Mouse (Mus musculus): ENCODE results near the gene Jakmip3. TPM values are rescaled to one million over a fixed set of nuclear protein-coding genes. Genes with fewer than 3 reads are reported as not detected.
A peak's percentile ranks its signal among the peaks of the same experiment; 100 is the strongest.

Gene Jakmip3
- polyA plus RNA-seq, 1 experiment, result not detected

- no peaks in the 10 kb centered on the region for H3K4me1 ChIP-seq (ENCODE audit: control insufficient read depth, insufficient read depth, insufficient read length, low read length)
These were observed 161.3 kb downstream of the Jakmip3 start for GRCm38 (mm10) chr7:139101826-139102225.

GRCm38 (mm10) chr7:139103960-139104381 is 163.4 kb downstream of the Jakmip3 start:
- Histone ChIP-seq H3K4me1 (ENCODE audit: control insufficient read depth, insufficient read depth, insufficient read length, low read length) (no peaks in the 10 kb centered on the region), H3K36me3 (ENCODE audit: control insufficient read depth, insufficient read depth, low read length) (no peaks in the 10 kb centered on the region), H3K27ac (ENCODE audit: insufficient read depth, low read depth, low read length) (no peak overlapping the region), H3K4me3 (ENCODE audit: low read depth, low read length) (no peak overlapping the region), H3K27me3 (ENCODE audit: control insufficient read depth, insufficient read depth, low read length) (no peaks in the 10 kb centered on the region)
- TF ChIP-seq POLR2A (IDR thresholded peaks at IDR 0.05; ENCODE audit: low read depth, low read length), result no peak
- no peak for TF ChIP-seq CTCF (IDR thresholded peaks at IDR 0.05; ENCODE audit: extremely low read depth, insufficient read length, insufficient replicate concordance, low read depth, low read length)
- WGBS, result 60% methylated on average over 10 of the region's 10 CpGs

More at GRCm38 (mm10) chr7:139101826-139102225, 161.3 kb downstream of the Jakmip3 start:
- Histone ChIP-seq H3K4me3 (ENCODE audit: low read depth, low read length) (no peak overlapping the region), H3K36me3 (ENCODE audit: control insufficient read depth, insufficient read depth, low read length) (no peaks in the 10 kb centered on the region), H3K27me3 (ENCODE audit: control insufficient read depth, insufficient read depth, low read length) (no peaks in the 10 kb centered on the region), H3K27ac (ENCODE audit: insufficient read depth, low read depth, low read length) (no peak overlapping the region)
- TF ChIP-seq CTCF (IDR thresholded peaks at IDR 0.05; ENCODE audit: extremely low read depth, insufficient read length, insufficient replicate concordance, low read depth, low read length), result no peak
- WGBS, result 82% methylated on average over 3 of the region's 3 CpGs

- H3K4me1 ChIP-seq (ENCODE audit: control insufficient read depth, insufficient read depth, insufficient read length, low read length), result no peaks in the 10 kb centered on the region
- no peak overlapping the region for H3K27ac ChIP-seq (ENCODE audit: insufficient read depth, low read depth, low read length)
- H3K36me3 ChIP-seq (ENCODE audit: control insufficient read depth, insufficient read depth, low read length), result no peaks in the 10 kb centered on the region
- no peaks in the 10 kb centered on the region for H3K27me3 ChIP-seq (ENCODE audit: control insufficient read depth, insufficient read depth, low read length)
- WGBS, result 80% methylated on average over 5 of the region's 5 CpGs
- TF ChIP-seq POLR2A (IDR thresholded peaks at IDR 0.05; ENCODE audit: low read depth, low read length) (no peak), CTCF (IDR thresholded peaks at IDR 0.05; ENCODE audit: extremely low read depth, insufficient read length, insufficient replicate concordance, low read depth, low read length) (no peak)
- no peak overlapping the region for H3K4me3 ChIP-seq (ENCODE audit: low read depth, low read length)
These were observed 164.5 kb downstream of the Jakmip3 start for GRCm38 (mm10) chr7:139105076-139105475.

- TF ChIP-seq POLR2A (IDR thresholded peaks at IDR 0.05; ENCODE audit: low read depth, low read length) (no peak), CTCF (IDR thresholded peaks at IDR 0.05; ENCODE audit: extremely low read depth, insufficient read length, insufficient replicate concordance, low read depth, low read length) (no peak)
- no peaks in the 10 kb centered on the region for H3K4me1 ChIP-seq (ENCODE audit: control insufficient read depth, insufficient read depth, insufficient read length, low read length)
- H3K27me3 ChIP-seq (ENCODE audit: control insufficient read depth, insufficient read depth, low read length), result no peaks in the 10 kb centered on the region
- no peak overlapping the region for H3K27ac ChIP-seq (ENCODE audit: insufficient read depth, low read depth, low read length)
- H3K36me3 ChIP-seq (ENCODE audit: control insufficient read depth, insufficient read depth, low read length), result no peaks in the 10 kb centered on the region
- H3K4me3 ChIP-seq (ENCODE audit: low read depth, low read length), result no peak overlapping the region
- WGBS, result 83% methylated on average over 7 of the region's 7 CpGs
These were observed 165.2 kb downstream of the Jakmip3 start for GRCm38 (mm10) chr7:139105705-139106104.

- no peak for TF ChIP-seq POLR2A (IDR thresholded peaks at IDR 0.05; ENCODE audit: low read depth, low read length)
- no peak for TF ChIP-seq CTCF (IDR thresholded peaks at IDR 0.05; ENCODE audit: extremely low read depth, insufficient read length, insufficient replicate concordance, low read depth, low read length)
- Histone ChIP-seq H3K4me3 (ENCODE audit: low read depth, low read length) (no peak overlapping the region), H3K36me3 (ENCODE audit: control insufficient read depth, insufficient read depth, low read length) (no peaks in the 10 kb centered on the region), H3K27ac (ENCODE audit: insufficient read depth, low read depth, low read length) (no peak overlapping the region), H3K4me1 (ENCODE audit: control insufficient read depth, insufficient read depth, insufficient read length, low read length) (no peaks in the 10 kb centered on the region), H3K27me3 (ENCODE audit: control insufficient read depth, insufficient read depth, low read length) (no peaks in the 10 kb centered on the region)
- WGBS, result 74% methylated on average over 9 of the region's 9 CpGs
These were observed 167.5 kb downstream of the Jakmip3 start for GRCm38 (mm10) chr7:139107908-139108650.

- Histone ChIP-seq H3K4me3 (ENCODE audit: low read depth, low read length) (no peak overlapping the region), H3K27me3 (ENCODE audit: control insufficient read depth, insufficient read depth, low read length) (no peaks in the 10 kb centered on the region), H3K27ac (ENCODE audit: insufficient read depth, low read depth, low read length) (no peak overlapping the region), H3K4me1 (ENCODE audit: control insufficient read depth, insufficient read depth, insufficient read length, low read length) (no peaks in the 10 kb centered on the region), H3K36me3 (ENCODE audit: control insufficient read depth, insufficient read depth, low read length) (no peaks in the 10 kb centered on the region)
- 36% methylated on average over 13 of the region's 13 CpGs for WGBS
- no peak for TF ChIP-seq POLR2A (IDR thresholded peaks at IDR 0.05; ENCODE audit: low read depth, low read length)
- TF ChIP-seq CTCF (IDR thresholded peaks at IDR 0.05; ENCODE audit: extremely low read depth, insufficient read length, insufficient replicate concordance, low read depth, low read length), result peak; percentile 87; the same call in 1 of the 2 replicates
These were observed 178.7 kb downstream of the Jakmip3 start for GRCm38 (mm10) chr7:139119152-139119774.

GRCm38 (mm10) chr7:139119775-139120153 is 179.2 kb downstream of the Jakmip3 start:
- no peak overlapping the region for H3K4me3 ChIP-seq (ENCODE audit: low read depth, low read length)
- H3K27me3 ChIP-seq (ENCODE audit: control insufficient read depth, insufficient read depth, low read length), result no peaks in the 10 kb centered on the region
- H3K4me1 ChIP-seq (ENCODE audit: control insufficient read depth, insufficient read depth, insufficient read length, low read length), result no peaks in the 10 kb centered on the region
- WGBS, result 38% methylated on average over 2 of the region's 2 CpGs
- TF ChIP-seq POLR2A (IDR thresholded peaks at IDR 0.05; ENCODE audit: low read depth, low read length), result no peak
- no peak for TF ChIP-seq CTCF (IDR thresholded peaks at IDR 0.05; ENCODE audit: extremely low read depth, insufficient read length, insufficient replicate concordance, low read depth, low read length)
- no peak overlapping the region for H3K27ac ChIP-seq (ENCODE audit: insufficient read depth, low read depth, low read length)
- no peaks in the 10 kb centered on the region for H3K36me3 ChIP-seq (ENCODE audit: control insufficient read depth, insufficient read depth, low read length)
